Mouse (Mus musculus) lung, postnatal 0 days (tissue): Measurements from ENCODE around the gene Inhbc.

Experiments
- CTCF ChIP-seq: IDR thresholded peaks from 2 replicates; pipeline ENCODE4 v1.5.1; 2016; ENCODE audit warnings: antibody characterized with exemption, mild to moderate bottlenecking
- EP300 ChIP-seq: IDR thresholded peaks from 2 replicates; pipeline ENCODE4 v1.6.1; 2016; ENCODE audit warnings: antibody characterized with exemption, mild to moderate bottlenecking, control low read depth

- TF ChIP-seq EP300, result no peak
- no peak for TF ChIP-seq CTCF
These were observed 37.2 kb upstream of the Inhbc start for GRCm38 (mm10) chr10:127407391-127407790.
